8 mouse cellular contexts compared by ENCODE assay signal in the genomic region with DNA sequence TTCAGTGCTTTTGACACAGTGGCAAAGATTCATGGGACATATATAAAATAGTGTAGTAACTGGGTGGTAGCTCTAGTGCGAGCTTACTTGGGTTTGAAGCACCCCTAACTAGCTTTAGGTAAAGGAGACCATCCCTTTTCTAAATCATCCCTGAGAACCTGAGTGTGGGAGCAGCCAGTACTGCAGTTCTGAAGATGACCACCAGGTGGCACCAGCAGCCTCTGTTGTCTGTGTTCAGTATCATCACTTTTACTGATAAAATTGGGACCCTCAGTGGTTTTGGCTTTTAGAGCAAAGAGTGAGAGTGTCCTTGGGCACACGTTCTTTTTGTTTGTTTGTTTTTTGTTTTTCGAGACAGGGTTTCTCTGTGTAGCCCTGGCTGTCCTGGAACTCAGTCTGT. TPM values are rescaled to one million over a fixed set of nuclear protein-coding genes. Genes with fewer than 3 reads are reported as not detected.
DNase-seq lines count a peak whose midpoint lies in the region; ATAC-seq and TF ChIP-seq lines count a peak whose summit lies in the region.
"Had no signal": no experiment of that assay in that cellular context is flagged by ENCODE, and none has a peak within 500 bp of the region (broad histone marks: within the 10 kb centered on the region; RNA-seq: fewer than 3 reads in every experiment).

No protein-coding gene starts in this region.

- no peaks in the 10 kb centered on the region for H3K27me3 ChIP-seq in G1E (ENCODE audit: insufficient read depth, low read length)
- no peaks in the 10 kb centered on the region for H3K27me3 ChIP-seq in hindbrain, embryonic 12.5 days
- H3K27me3 ChIP-seq in midbrain, embryonic 13.5 days, result no peaks in the 10 kb centered on the region
- H3K27me3 ChIP-seq: limb, embryonic 15.5 days had no signal

- H3K4me1 ChIP-seq in G1E (ENCODE audit: insufficient read depth, low read depth, low read length), result peaks cover 37% of the 10 kb centered on the region
- H3K4me1 ChIP-seq in hindbrain, embryonic 12.5 days, result peaks cover 6% of the 10 kb centered on the region
- H3K4me1 ChIP-seq in midbrain, embryonic 13.5 days (replicated peaks), result peaks cover 27% of the 10 kb centered on the region

- DNase-seq in G1E (ENCODE audit: low spot score), result peak; percentile 58
- peak; percentile 42 to 63 for DNase-seq in adrenal gland, postnatal 4 days (ENCODE audit: low spot score in 2 of 2)
- DNase-seq in left cerebral cortex, adult 8-10 months (ENCODE audit: low spot score in 2 of 2), result peak; percentile 49 to 82
- peak; percentile 73 for DNase-seq in spleen, adult 12 weeks (ENCODE audit: low spot score)

- H3K4me2 ChIP-seq in hindbrain, embryonic 12.5 days (replicated peaks), result peak overlapping the region; percentile 70
- peak overlapping the region; percentile 80 for H3K4me2 ChIP-seq in midbrain, embryonic 13.5 days (replicated peaks)

- no peak for ATAC-seq in G1E (ENCODE audit: extremely low read depth, insufficient number of reproducible peaks, low FRiP score, poor library complexity, severe bottlenecking)
- ATAC-seq in erythroid progenitor cell, adult 5-6 weeks (replicated peaks; ENCODE audit: low FRiP score, poor library complexity, severe bottlenecking), result peak; percentile 57
- ATAC-seq in hindbrain, embryonic 12.5 days (ENCODE audit: low FRiP score), result no peak
- ATAC-seq in midbrain, embryonic 13.5 days, result no peak

- 8% methylated on average over 3 of the region's 3 CpGs for WGBS in hindbrain, embryonic 12.5 days
- 9% methylated on average over 3 of the region's 3 CpGs for WGBS in midbrain, embryonic 13.5 days

- H3K9ac ChIP-seq in hindbrain, embryonic 12.5 days, result no peak overlapping the region
- H3K9ac ChIP-seq in midbrain, embryonic 13.5 days (replicated peaks), result no peak overlapping the region
- H3K9ac ChIP-seq: limb, embryonic 15.5 days had no signal

- no peak overlapping the region for H3K27ac ChIP-seq in hindbrain, embryonic 12.5 days
- no peak overlapping the region for H3K27ac ChIP-seq in midbrain, embryonic 13.5 days
- H3K27ac ChIP-seq: limb, embryonic 15.5 days had no signal

- peaks cover 64% of the 10 kb centered on the region for H3K36me3 ChIP-seq in G1E (replicated peaks)
- peaks cover 42% of the 10 kb centered on the region for H3K36me3 ChIP-seq in hindbrain, embryonic 12.5 days
- peaks cover 49% of the 10 kb centered on the region for H3K36me3 ChIP-seq in midbrain, embryonic 13.5 days

- TF ChIP-seq CTCF in G1E (IDR thresholded peaks at IDR 0.05; ENCODE audit: low read depth, low read length), result peak; percentile 98

- H3K9me3 ChIP-seq in G1E (replicated peaks), result no peaks in the 10 kb centered on the region
- H3K9me3 ChIP-seq in hindbrain, embryonic 12.5 days (replicated peaks), result no peaks in the 10 kb centered on the region
- no peaks in the 10 kb centered on the region for H3K9me3 ChIP-seq in midbrain, embryonic 13.5 days
- H3K9me3 ChIP-seq: limb, embryonic 15.5 days had no signal

- no peak overlapping the region for H3K4me3 ChIP-seq in G1E (ENCODE audit: low read depth, low read length)
- no peak overlapping the region for H3K4me3 ChIP-seq in hindbrain, embryonic 12.5 days
- H3K4me3 ChIP-seq in midbrain, embryonic 13.5 days (replicated peaks), result no peak overlapping the region

RNA-seq across cellular contexts. Expression of gene B4galt7, which starts 1.9 kb away (rescaled TPM):
- total RNA-seq in G1E (2014; fragmentation: Nextera tagmentation) (7.4 and 10.6 TPM in 2 replicates), G1E (2017) (16.7 and 17.6 TPM in 2 replicates)
- 15.2 and 15.4 TPM in 2 replicates for polyA plus RNA-seq in G1E (2012)
- 10 to 100 TPM; 16.5 to 18.8 TPM for total RNA-seq in adrenal gland, postnatal 4 days (2021)
- total RNA-seq in erythroid progenitor cell, adult 5-6 weeks (2015; ENCODE audit: low replicate concordance), result 2.9 and 3.4 TPM in 2 replicates
- 0.53 and 4.0 TPM in 2 replicates for total RNA-seq in erythroid progenitor cell, adult 5-6 weeks (2017; ENCODE audit: low replicate concordance)
- 42.5 and 43.4 TPM in 2 replicates for polyA plus RNA-seq in hindbrain, embryonic 12.5 days (2016; fragmentation: Nextera tagmentation; extraction: Ambion mirVana)
- total RNA-seq in left cerebral cortex, adult 8-10 months (2022), result 10 to 100 TPM; 24.5 to 26.2 (median 25.5) TPM
- polyA plus RNA-seq in midbrain, embryonic 13.5 days (2015; fragmentation: Nextera tagmentation; extraction: Ambion mirVana), result 45.5 and 47.4 TPM in 2 replicates

RNA-seq across cellular contexts. Expression of gene Caml, which starts 21.2 kb away (rescaled TPM):
- total RNA-seq in G1E (2014; fragmentation: Nextera tagmentation) (27.2 and 27.4 TPM in 2 replicates), G1E (2017) (33.8 and 37.2 TPM in 2 replicates)
- polyA plus RNA-seq in G1E (2012), result 24.5 and 25.2 TPM in 2 replicates
- total RNA-seq in adrenal gland, postnatal 4 days (2021), result 10 to 100 TPM; 40.7 to 41.4 TPM
- total RNA-seq in erythroid progenitor cell, adult 5-6 weeks (2015; ENCODE audit: low replicate concordance), result 15.5 and 34.6 TPM in 2 replicates
- 34.7 and 35.4 TPM in 2 replicates for total RNA-seq in erythroid progenitor cell, adult 5-6 weeks (2017; ENCODE audit: low replicate concordance)
- 74.1 and 75.9 TPM in 2 replicates for polyA plus RNA-seq in hindbrain, embryonic 12.5 days (2016; fragmentation: Nextera tagmentation; extraction: Ambion mirVana)
- total RNA-seq in left cerebral cortex, adult 8-10 months (2022), result 10 to 100 TPM; 37.7 to 49.5 (median 43.4) TPM
- polyA plus RNA-seq in midbrain, embryonic 13.5 days (2015; fragmentation: Nextera tagmentation; extraction: Ambion mirVana), result 92.3 and 97.5 TPM in 2 replicates

RNA-seq across cellular contexts. Expression of gene Tmed9, which starts 28.1 kb away (rescaled TPM):
- 46.5 and 56.7 TPM in 2 replicates for total RNA-seq in G1E (2014; fragmentation: Nextera tagmentation)
- 100 and 102 TPM in 2 replicates for total RNA-seq in G1E (2017)
- polyA plus RNA-seq in G1E (2012), result 149 and 172 TPM in 2 replicates
- total RNA-seq in adrenal gland, postnatal 4 days (2021), result 100 to 1,000 TPM; 167 to 169 TPM
- total RNA-seq in erythroid progenitor cell, adult 5-6 weeks (2015; ENCODE audit: low replicate concordance), result 28.1 and 33.2 TPM in 2 replicates
- 31.1 and 62.9 TPM in 2 replicates for total RNA-seq in erythroid progenitor cell, adult 5-6 weeks (2017; ENCODE audit: low replicate concordance)
- 113 and 128 TPM in 2 replicates for polyA plus RNA-seq in hindbrain, embryonic 12.5 days (2016; fragmentation: Nextera tagmentation; extraction: Ambion mirVana)
- total RNA-seq in left cerebral cortex, adult 8-10 months (2022), result 100 to 1,000 TPM; 125 to 136 (median 132) TPM
- polyA plus RNA-seq in midbrain, embryonic 13.5 days (2015; fragmentation: Nextera tagmentation; extraction: Ambion mirVana), result 103 and 125 TPM in 2 replicates

RNA-seq across cellular contexts. Expression of gene Fam193b, which starts 30.7 kb away (rescaled TPM):
- total RNA-seq in G1E (2014; fragmentation: Nextera tagmentation), result 54.4 and 65.4 TPM in 2 replicates
- 23.3 and 25.8 TPM in 2 replicates for total RNA-seq in G1E (2017)
- polyA plus RNA-seq in G1E (2012), result 57.3 and 68.0 TPM in 2 replicates
- 10 to 100 TPM; 61.6 to 76.7 TPM for total RNA-seq in adrenal gland, postnatal 4 days (2021)
- total RNA-seq in erythroid progenitor cell, adult 5-6 weeks (2015; ENCODE audit: low replicate concordance), result 39.6 and 64.6 TPM in 2 replicates
- total RNA-seq in erythroid progenitor cell, adult 5-6 weeks (2017; ENCODE audit: low replicate concordance), result 39.5 and 47.1 TPM in 2 replicates
- polyA plus RNA-seq in hindbrain, embryonic 12.5 days (2016; fragmentation: Nextera tagmentation; extraction: Ambion mirVana), result 67.4 and 71.9 TPM in 2 replicates
- total RNA-seq in left cerebral cortex, adult 8-10 months (2022), result 10 to 100 TPM; 73.2 to 80.1 (median 73.8) TPM
- 64.9 and 72.3 TPM in 2 replicates for polyA plus RNA-seq in midbrain, embryonic 13.5 days (2015; fragmentation: Nextera tagmentation; extraction: Ambion mirVana)

RNA-seq across cellular contexts. Expression of gene Ddx46, which starts 33.2 kb away (rescaled TPM):
- total RNA-seq in G1E (2014; fragmentation: Nextera tagmentation) (86.6 and 93.9 TPM in 2 replicates), G1E (2017) (92.4 and 129 TPM in 2 replicates)
- polyA plus RNA-seq in G1E (2012), result 29.9 and 38.6 TPM in 2 replicates
- total RNA-seq in adrenal gland, postnatal 4 days (2021), result 10 to 100 TPM; 57.1 to 57.2 TPM
- total RNA-seq in erythroid progenitor cell, adult 5-6 weeks (2015; ENCODE audit: low replicate concordance), result 40.7 and 51.2 TPM in 2 replicates
- 65.6 and 83.3 TPM in 2 replicates for total RNA-seq in erythroid progenitor cell, adult 5-6 weeks (2017; ENCODE audit: low replicate concordance)
- 41.1 and 41.2 TPM in 2 replicates for polyA plus RNA-seq in hindbrain, embryonic 12.5 days (2016; fragmentation: Nextera tagmentation; extraction: Ambion mirVana)
- 10 to 100 TPM; 39.6 to 48.5 (median 45.3) TPM for total RNA-seq in left cerebral cortex, adult 8-10 months (2022)
- polyA plus RNA-seq in midbrain, embryonic 13.5 days (2015; fragmentation: Nextera tagmentation; extraction: Ambion mirVana), result 31.3 and 33.5 TPM in 2 replicates
